Mouse (Mus musculus) liver, embryonic 14.5 days (tissue): ENCODE data around the gene Fmnl1. TPM values are rescaled to one million over a fixed set of nuclear protein-coding genes. Genes with fewer than 3 reads are reported as not detected.
"Not testable (repeated sequence)": the region's sequence is repeated elsewhere in the genome, so short reads cannot be mapped to it uniquely, and the experiment has no call there.

Experiments used
- ATAC-seq: fragments of 200-750 bp; cut with Nextera tagmentation; 2 replicates; pipeline ENCODE4 v1.8.0; 2017; ENCODE audit warnings: moderate number of reproducible peaks, mild to moderate bottlenecking, moderate library complexity; ENCODE audit not compliant: insufficient read depth
- DNase-seq, 3 experiments: peaks; one replicate each; pipeline ENCODE4 v3.0.0-alpha.2; 2012 to 2013; ENCODE audit warnings: low read depth in 3 of 3, low spot score in 3 of 3
- H3K27ac ChIP-seq: fragments of 300-500 bp; sonication (generic); 2 replicates; pipeline ENCODE4 v1.5.1; 2014; ENCODE audit warnings: moderate library complexity, mild to moderate bottlenecking, control low read depth, inconsistent platforms
- H3K27me3 ChIP-seq: fragments of 300-500 bp; sonication (generic); 2 replicates; pipeline ENCODE4 v1.6.1; 2014; ENCODE audit warnings: mild to moderate bottlenecking, low read length, moderate library complexity; ENCODE audit not compliant: control insufficient read depth, insufficient read depth
- H3K36me3 ChIP-seq: fragments of 300-500 bp; sonication (generic); replicated peaks from 2 replicates; pipeline ENCODE4 v1.6.1; 2014; ENCODE audit warnings: low read depth; ENCODE audit not compliant: control insufficient read depth, insufficient read depth
- H3K4me1 ChIP-seq, 2 experiments: fragments of 200-500 bp in 1 of 2; fragments of 300-500 bp in 1 of 2; sonication (generic) in 1 of 2; replicated peaks; 2 replicates each; pipeline ENCODE4 v1.6.1; 2012 to 2014; ENCODE audit warnings: antibody characterized with exemption in 1 of 2, inconsistent platforms in 1 of 2, low read length in 1 of 2; ENCODE audit not compliant: control insufficient read depth in 2 of 2, insufficient read depth in 2 of 2
- H3K4me2 ChIP-seq: fragments of 300-500 bp; sonication (generic); 2 replicates; pipeline ENCODE4 v1.6.1; 2014; ENCODE audit warnings: low read depth, mild to moderate bottlenecking, control low read depth, moderate library complexity
- H3K4me3 ChIP-seq, 2 experiments: fragments of 200-500 bp in 1 of 2; fragments of 300-500 bp in 1 of 2; sonication (generic) in 1 of 2; 2 replicates each; pipeline ENCODE4 v1.5.1; 2012 to 2014; ENCODE audit warnings: low read depth in 2 of 2, low read length in 2 of 2, mild to moderate bottlenecking in 2 of 2, control low read depth in 1 of 2, inconsistent platforms in 1 of 2, moderate library complexity in 1 of 2; ENCODE audit not compliant: insufficient read depth in 1 of 2
- H3K9ac ChIP-seq: fragments of 300-500 bp; sonication (generic); replicated peaks from 2 replicates; pipeline ENCODE4 v1.6.1; 2014; ENCODE audit warnings: mild to moderate bottlenecking, control low read depth, moderate library complexity
- H3K9me3 ChIP-seq: fragments of 300-500 bp; sonication (generic); 2 replicates; pipeline ENCODE4 v1.6.1; 2016; ENCODE audit warnings: low read length, mixed read lengths; ENCODE audit not compliant: control insufficient read depth
- CTCF ChIP-seq: IDR thresholded peaks from 2 replicates; pipeline ENCODE4 v1.5.1; 2016; ENCODE audit warnings: antibody characterized with exemption, low read depth, control low read depth
- EP300 ChIP-seq: IDR thresholded peaks from 2 replicates; pipeline ENCODE4 v1.6.1; 2016; ENCODE audit warnings: antibody characterized with exemption, low read depth
- WGBS: fragments of 180-500 bp; shearing (Covaris S2); extraction: QIAGEN DNeasy Blood & Tissue Kit; methylation state at CpG from one replicate; pipeline ENCODE4 v1.1.7; 2014; ENCODE audit not compliant: insufficient replicate concordance; 5-methylcytosine and 5-hydroxymethylcytosine counted together
- polyA plus RNA-seq, 2 experiments: library from polyadenylated mRNA; depleted of rRNA in 1 of 2; stranded (reverse) in 1 of 2; unstranded in 1 of 2; fragments of >200 nt; fragmentation: Nextera tagmentation in 1 of 2; extraction: Ambion mirVana in 1 of 2; gene quantifications; 2 replicates each; pipeline versions ENCODE4 v1.2.1 to v1.2.3; 2012 to 2014

Fmnl1 gene
- polyA plus RNA-seq, 2 experiments: 2.3 to 3.5 TPM

- 73% methylated on average over 5 of the region's 5 CpGs for WGBS
- no peak overlapping the region for H3K27ac ChIP-seq
- H3K4me3 ChIP-seq: no peak overlapping the region
- peaks cover 4 to 5% of the 10 kb centered on the region in 2 experiments; a peak in 2 of 4 replicates for H3K4me1 ChIP-seq
- no peaks in the 10 kb centered on the region for H3K9me3 ChIP-seq
- TF ChIP-seq CTCF: no peak
- DNase-seq (no peak), ATAC-seq (no peak)
- no peaks in the 10 kb centered on the region for H3K36me3 ChIP-seq
- no peaks in the 10 kb centered on the region for H3K27me3 ChIP-seq
- no peak overlapping the region for H3K9ac ChIP-seq
- no peak overlapping the region for H3K4me2 ChIP-seq
These were observed 48.4 kb downstream of the Fmnl1 start for GRCm38 (mm10) chr11:103219259-103219658.

- Histone ChIP-seq H3K36me3 (no peaks in the 10 kb centered on the region), H3K4me3 (no peak overlapping the region), H3K27me3 (no peaks in the 10 kb centered on the region), H3K4me2 (no peak overlapping the region), H3K4me1 (peaks cover 3 to 4% of the 10 kb centered on the region in 2 experiments; a peak in 2 of 4 replicates), H3K9me3 (no peaks in the 10 kb centered on the region), H3K9ac (no peak overlapping the region), H3K27ac (no peak overlapping the region)
- WGBS: 60% methylated on average over 4 of the region's 4 CpGs
- DNase-seq (no peak), ATAC-seq (no peak)
- no peak for TF ChIP-seq EP300
- no peak for TF ChIP-seq CTCF
These were observed 49.1 kb downstream of the Fmnl1 start for GRCm38 (mm10) chr11:103219995-103220394.

- H3K4me2 ChIP-seq: no peak overlapping the region
- 76% methylated on average over 6 of the region's 6 CpGs for WGBS
- no peak overlapping the region for H3K27ac ChIP-seq
- H3K9ac ChIP-seq: no peak overlapping the region
- TF ChIP-seq CTCF (no peak), EP300 (no peak)
- DNase-seq (no peak), ATAC-seq (no peak)
- no peak overlapping the region for H3K4me3 ChIP-seq
- H3K36me3 ChIP-seq: no peaks in the 10 kb centered on the region
- no peaks in the 10 kb centered on the region; a peak in 2 of 4 replicates for H3K4me1 ChIP-seq
- H3K9me3 ChIP-seq: no peaks in the 10 kb centered on the region
- H3K27me3 ChIP-seq: no peaks in the 10 kb centered on the region
These were observed 50.5 kb downstream of the Fmnl1 start for GRCm38 (mm10) chr11:103221437-103221836.

GRCm38 (mm10) chr11:103222718-103223117 is 51.8 kb downstream of the Fmnl1 start:
- not testable (repeated sequence) for H3K27me3 ChIP-seq, ATAC-seq, H3K4me3 ChIP-seq, H3K4me2 ChIP-seq, H3K36me3 ChIP-seq, H3K9me3 ChIP-seq, H3K4me1 ChIP-seq, DNase-seq, H3K9ac ChIP-seq, H3K27ac ChIP-seq
- 34% methylated on average over 4 of the region's 4 CpGs for WGBS

- H3K4me2 ChIP-seq: no peak overlapping the region
- H3K4me3 ChIP-seq: no peak overlapping the region
- ATAC-seq (no peak), DNase-seq (no peak)
- WGBS: 58% methylated on average over 10 of the region's 10 CpGs
- H3K27me3 ChIP-seq: no peaks in the 10 kb centered on the region
- no peaks in the 10 kb centered on the region for H3K36me3 ChIP-seq
- no peaks in the 10 kb centered on the region for H3K9me3 ChIP-seq
- no peaks in the 10 kb centered on the region; a peak in 1 of 4 replicates for H3K4me1 ChIP-seq
- TF ChIP-seq EP300: no peak
- H3K27ac ChIP-seq: no peak overlapping the region
- H3K9ac ChIP-seq: no peak overlapping the region
These were observed 52.5 kb downstream of the Fmnl1 start for GRCm38 (mm10) chr11:103223444-103223843.
